Mouse (Mus musculus) heart, embryonic 11.5 days (tissue): ENCODE data around the gene Slc24a3. TPM values are rescaled to one million over a fixed set of nuclear protein-coding genes. Genes with fewer than 3 reads are reported as not detected.
A peak's percentile ranks its signal among the peaks of the same experiment; 100 is the strongest.

Experiments
- ATAC-seq: fragments of 200-750 bp; cut with Nextera tagmentation; replicated peaks from 2 replicates; pipeline ENCODE4 v1.8.0; 2017; ENCODE audit warnings: moderate library complexity; ENCODE audit not compliant: insufficient number of reproducible peaks, low FRiP score, low TSS enrichment
- H3K27ac ChIP-seq: fragments of 300-500 bp; sonication (generic); 2 replicates; pipeline ENCODE4 v1.5.1; 2014; ENCODE audit warnings: mild to moderate bottlenecking, low read depth, low read length
- H3K27me3 ChIP-seq: fragments of 300-500 bp; sonication (generic); 2 replicates; pipeline ENCODE4 v1.6.1; 2014; ENCODE audit warnings: mild to moderate bottlenecking, low read length, mixed read lengths; ENCODE audit not compliant: control insufficient read depth, insufficient read depth
- H3K36me3 ChIP-seq: fragments of 300-500 bp; sonication (generic); 2 replicates; pipeline ENCODE4 v1.6.1; 2014; ENCODE audit warnings: mild to moderate bottlenecking, low read length, moderate library complexity, mixed read lengths; ENCODE audit not compliant: control insufficient read depth, insufficient read depth
- H3K4me1 ChIP-seq: fragments of 300-500 bp; sonication (generic); 2 replicates; pipeline ENCODE4 v1.6.1; 2014; ENCODE audit warnings: low read length; ENCODE audit not compliant: control insufficient read depth, insufficient read depth
- H3K4me2 ChIP-seq: fragments of 300-500 bp; sonication (generic); 2 replicates; pipeline ENCODE4 v1.6.1; 2014; ENCODE audit warnings: mild to moderate bottlenecking, moderate library complexity
- H3K4me3 ChIP-seq: fragments of 300-500 bp; sonication (generic); 2 replicates; pipeline ENCODE4 v1.5.1; 2014; ENCODE audit warnings: low read depth, low read length
- H3K9ac ChIP-seq: fragments of 300-500 bp; sonication (generic); 2 replicates; pipeline ENCODE4 v1.6.1; 2014; ENCODE audit warnings: mild to moderate bottlenecking, low read depth, low read length, moderate library complexity
- H3K9me3 ChIP-seq: fragments of 300-500 bp; sonication (generic); replicated peaks from 2 replicates; pipeline ENCODE4 v1.6.1; 2016; ENCODE audit warnings: low read length; ENCODE audit not compliant: control insufficient read depth
- WGBS: fragments of 180-500 bp; shearing (Covaris S2); extraction: QIAGEN DNeasy Blood & Tissue Kit; methylation state at CpG from one replicate; pipeline ENCODE4 v1.1.7; 2014; ENCODE audit not compliant: insufficient replicate concordance; 5-methylcytosine and 5-hydroxymethylcytosine counted together
- polyA plus RNA-seq: library from polyadenylated mRNA; unstranded; fragments of >200 nt; fragmentation: Nextera tagmentation; extraction: Ambion mirVana; gene quantifications from 2 replicates; pipeline ENCODE4 v1.2.1, GENCODE M21; 2014

Gene Slc24a3
- polyA plus RNA-seq, 1 experiment from 2014 or later, result 1.7 TPM

DNA sequence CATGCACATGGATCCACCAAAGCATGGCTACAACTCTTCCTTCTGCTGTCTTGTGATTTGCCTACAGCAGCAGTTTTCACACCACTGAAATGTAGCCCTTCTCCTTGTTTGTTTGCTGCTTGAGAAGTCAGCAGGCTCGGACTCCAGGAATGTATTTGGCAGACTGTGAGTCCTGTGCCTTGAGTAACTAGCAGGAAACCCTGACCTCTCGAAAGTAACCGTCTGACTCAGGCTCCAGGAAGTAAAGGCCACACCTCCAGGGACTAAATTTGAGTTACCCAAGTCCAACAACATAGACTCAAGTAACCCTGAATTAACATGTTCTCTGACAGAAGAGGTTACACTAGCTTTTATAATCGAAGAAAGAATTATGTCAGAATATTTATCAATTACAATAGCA lies 203.2 kb downstream of the Slc24a3 start:
- no peak for ATAC-seq
- Histone ChIP-seq H3K4me1 (no peaks in the 10 kb centered on the region), H3K9me3 (no peaks in the 10 kb centered on the region), H3K27ac (no peak overlapping the region), H3K4me3 (no peak overlapping the region), H3K36me3 (no peaks in the 10 kb centered on the region), H3K4me2 (no peak overlapping the region), H3K9ac (no peak overlapping the region), H3K27me3 (no peaks in the 10 kb centered on the region)
- 58% methylated on average over 4 of the region's 4 CpGs for WGBS

DNA sequence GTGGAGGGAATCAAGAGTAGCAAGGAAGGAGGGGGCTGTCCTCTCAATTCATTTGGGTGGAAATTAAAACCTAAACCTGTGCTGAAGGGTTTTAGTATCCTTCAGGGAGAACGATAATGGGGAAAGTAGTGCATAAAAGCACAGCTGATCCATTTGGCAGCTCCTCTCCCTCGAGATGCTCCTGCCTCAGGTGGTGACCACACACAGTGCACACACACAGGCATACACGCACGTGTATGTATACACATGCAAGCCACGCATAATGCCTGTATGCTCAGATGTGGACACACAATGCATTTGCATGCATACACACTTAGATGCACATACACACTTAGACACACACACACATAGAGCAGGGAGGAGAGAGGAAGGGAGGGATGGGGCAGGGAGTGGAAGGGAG lies 206.2 kb downstream of the Slc24a3 start:
- H3K27me3 ChIP-seq, result no peaks in the 10 kb centered on the region
- 76% methylated on average over 5 of the region's 5 CpGs for WGBS
- H3K9me3 ChIP-seq, result no peaks in the 10 kb centered on the region
- no peak overlapping the region for H3K4me3 ChIP-seq
- H3K27ac ChIP-seq, result no peak overlapping the region
- no peaks in the 10 kb centered on the region for H3K4me1 ChIP-seq
- ATAC-seq, result no peak; the same call in 1 of the 2 replicates
- no peak overlapping the region for H3K4me2 ChIP-seq
- no peaks in the 10 kb centered on the region for H3K36me3 ChIP-seq
- H3K9ac ChIP-seq, result no peak overlapping the region

DNA sequence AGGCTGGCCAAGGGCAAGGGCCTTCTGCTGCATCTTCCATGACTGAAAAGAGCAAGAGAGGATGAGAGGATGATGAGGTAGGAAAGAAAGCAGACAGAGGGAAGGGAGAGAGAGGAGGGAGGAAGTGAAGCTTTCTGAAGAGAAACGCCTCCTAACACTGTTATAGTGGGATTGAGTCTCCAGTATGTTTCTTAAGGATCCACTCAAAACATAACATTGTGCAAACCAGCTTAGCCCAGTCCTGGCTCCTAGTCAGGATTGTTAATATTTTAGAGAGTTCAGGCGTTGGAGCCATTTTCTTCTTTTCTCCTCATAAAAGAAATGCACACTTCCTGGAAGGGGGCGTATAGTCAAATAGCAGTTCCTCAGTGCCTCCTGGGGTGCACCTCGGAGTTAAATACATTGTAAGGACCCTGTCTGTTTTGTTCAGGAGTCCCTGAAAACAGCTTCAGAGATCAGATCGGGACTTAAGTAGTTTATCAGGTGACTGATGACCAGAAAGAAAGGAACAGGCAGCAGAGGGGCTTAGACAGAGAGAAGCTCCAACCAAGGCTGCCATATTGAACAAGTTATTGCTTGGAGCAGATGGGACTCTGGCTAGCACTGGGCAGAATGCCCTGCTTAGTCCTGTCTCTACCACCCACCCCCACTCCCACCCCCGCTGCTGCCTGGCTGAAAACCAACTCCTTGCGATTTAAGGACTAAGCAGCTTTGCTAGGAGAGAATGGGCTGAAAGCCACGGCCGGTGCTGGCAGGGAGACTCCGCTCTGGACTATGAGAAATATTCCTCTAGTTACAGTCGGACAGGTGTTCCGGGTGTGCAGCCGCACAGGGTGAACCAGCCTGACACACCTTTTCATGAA lies 215.6 kb downstream of the Slc24a3 start:
- Histone ChIP-seq H3K4me1 (peaks cover 9% of the 10 kb centered on the region; the same call in 1 of the 2 replicates), H3K4me3 (no peak overlapping the region), H3K9me3 (no peaks in the 10 kb centered on the region), H3K4me2 (no peak overlapping the region), H3K27me3 (no peaks in the 10 kb centered on the region), H3K9ac (no peak overlapping the region), H3K36me3 (no peaks in the 10 kb centered on the region), H3K27ac (no peak overlapping the region)
- 83% methylated on average over 13 of the region's 13 CpGs for WGBS
- no peak for ATAC-seq

DNA sequence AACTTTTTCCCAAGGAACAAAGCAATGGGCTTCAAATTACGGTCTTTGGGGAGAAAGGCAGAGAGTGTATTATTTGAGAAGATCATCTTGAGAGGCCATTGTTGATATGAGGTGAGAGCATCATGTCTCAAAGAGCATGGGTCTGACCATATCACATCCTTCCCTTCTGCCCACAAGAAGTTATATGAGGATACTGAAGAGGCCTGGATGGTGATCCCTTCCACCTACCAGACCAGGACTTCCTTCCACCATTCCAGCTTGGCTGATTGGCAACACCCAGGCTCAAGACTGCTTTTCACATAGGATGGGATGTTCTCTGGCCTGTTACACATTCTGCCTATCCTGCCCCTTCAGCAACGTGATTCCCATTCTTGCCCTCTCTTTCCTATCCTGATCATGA lies 216.7 kb downstream of the Slc24a3 start:
- no peaks in the 10 kb centered on the region for H3K36me3 ChIP-seq
- no peak overlapping the region for H3K4me2 ChIP-seq
- peaks cover 9% of the 10 kb centered on the region; the same call in 1 of the 2 replicates for H3K4me1 ChIP-seq
- no peaks in the 10 kb centered on the region for H3K9me3 ChIP-seq
- no peak for ATAC-seq
- no peaks in the 10 kb centered on the region for H3K27me3 ChIP-seq
- WGBS, result 88% methylated on average over 2 of the region's 2 CpGs
- H3K4me3 ChIP-seq, result no peak overlapping the region
- H3K9ac ChIP-seq, result no peak overlapping the region
- no peak overlapping the region for H3K27ac ChIP-seq

DNA sequence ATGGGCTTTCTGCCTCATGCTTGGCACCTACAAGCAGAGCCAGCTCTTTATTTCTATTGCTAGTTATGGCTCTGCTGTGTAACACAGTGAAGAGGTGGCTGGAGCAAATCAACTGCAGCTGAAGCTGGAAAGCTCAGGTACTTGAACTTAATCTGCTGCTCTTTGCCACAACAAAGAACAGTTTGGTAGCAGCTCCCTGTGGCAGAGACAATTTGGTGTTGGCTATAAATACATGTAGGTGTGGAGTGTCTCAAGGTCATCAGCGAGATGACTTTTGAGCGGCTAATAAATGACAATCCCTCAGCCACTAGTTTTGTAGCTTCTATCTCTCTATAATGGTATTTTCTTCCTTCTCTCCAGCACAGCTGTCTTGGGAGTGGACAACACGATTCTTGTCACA lies 217.7 kb downstream of the Slc24a3 start:
- no peak overlapping the region for H3K4me2 ChIP-seq
- no peak for ATAC-seq
- no peaks in the 10 kb centered on the region for H3K9me3 ChIP-seq
- H3K27me3 ChIP-seq, result no peaks in the 10 kb centered on the region
- peaks cover 9% of the 10 kb centered on the region; the same call in 1 of the 2 replicates for H3K4me1 ChIP-seq
- H3K36me3 ChIP-seq, result no peaks in the 10 kb centered on the region
- WGBS, result 39% methylated on average over 3 of the region's 3 CpGs
- H3K9ac ChIP-seq, result no peak overlapping the region
- peak overlapping the region; percentile 11; the same call in 1 of the 2 replicates for H3K27ac ChIP-seq
- H3K4me3 ChIP-seq, result no peak overlapping the region

GRCm38 (mm10) chr2:145385773-145386172 lies 218.2 kb downstream of the Slc24a3 start:
- ATAC-seq, result no peak
- WGBS, result 14% methylated on average over 1 of the region's 1 CpGs
- no peak overlapping the region for H3K4me3 ChIP-seq
- H3K27ac ChIP-seq, result no peak overlapping the region
- no peak overlapping the region for H3K9ac ChIP-seq
- no peaks in the 10 kb centered on the region for H3K9me3 ChIP-seq
- H3K4me1 ChIP-seq, result peaks cover 9% of the 10 kb centered on the region; the same call in 1 of the 2 replicates
- no peak overlapping the region for H3K4me2 ChIP-seq
- no peaks in the 10 kb centered on the region for H3K27me3 ChIP-seq
- no peaks in the 10 kb centered on the region for H3K36me3 ChIP-seq

DNA sequence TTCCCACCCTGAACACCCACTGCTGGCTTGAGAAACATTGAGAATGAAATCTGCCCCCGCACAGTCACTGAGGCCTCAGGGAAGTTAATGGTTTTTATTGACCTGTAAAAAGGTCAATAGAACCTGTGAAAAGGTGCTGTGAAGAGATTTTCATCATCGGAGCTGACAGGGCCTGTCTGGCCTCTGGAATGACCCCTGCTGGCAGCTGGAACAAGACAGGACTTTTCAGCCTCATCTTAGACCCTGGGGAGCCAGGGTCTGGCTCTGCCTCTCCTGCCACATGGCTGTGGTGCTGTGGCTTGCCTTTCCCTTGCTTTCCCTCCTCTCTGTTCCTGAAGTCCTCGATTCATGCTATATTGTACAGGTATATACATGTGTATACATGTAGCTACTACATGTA lies 228.2 kb downstream of the Slc24a3 start:
- no peak overlapping the region for H3K9ac ChIP-seq
- H3K4me2 ChIP-seq, result no peak overlapping the region
- ATAC-seq, result no peak
- H3K36me3 ChIP-seq, result no peaks in the 10 kb centered on the region
- WGBS, result 52% methylated on average over 3 of the region's 3 CpGs
- no peaks in the 10 kb centered on the region for H3K27me3 ChIP-seq
- no peak overlapping the region for H3K27ac ChIP-seq
- H3K4me1 ChIP-seq, result peaks cover 6% of the 10 kb centered on the region; the same call in 1 of the 2 replicates
- no peaks in the 10 kb centered on the region for H3K9me3 ChIP-seq
- H3K4me3 ChIP-seq, result no peak overlapping the region

DNA sequence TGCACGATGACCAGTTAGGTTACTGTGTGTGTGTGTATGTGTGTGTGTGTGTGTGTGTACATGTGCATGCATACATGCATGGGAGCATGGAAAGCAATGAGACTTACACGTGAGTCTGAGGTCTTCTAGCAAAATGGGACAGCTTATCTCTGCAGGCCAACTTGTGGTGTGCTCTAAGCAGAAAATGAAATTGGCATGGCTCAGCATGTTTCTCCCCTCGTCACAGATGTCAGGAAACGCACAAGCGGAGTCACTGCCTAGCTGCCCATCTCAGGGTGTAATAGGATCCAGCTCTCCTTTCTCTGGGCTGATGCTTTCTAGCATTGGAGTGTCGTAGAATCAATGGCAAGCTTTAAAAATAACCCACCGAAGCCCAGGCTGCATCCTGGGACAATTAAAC lies 229.0 kb downstream of the Slc24a3 start:
- 37% methylated on average over 7 of the region's 7 CpGs for WGBS
- peak overlapping the region; percentile 10; the same call in 1 of the 2 replicates for H3K27ac ChIP-seq

More for the DNA sequence above, 229.0 kb downstream of the Slc24a3 start:
- no peaks in the 10 kb centered on the region for H3K9me3 ChIP-seq
- ATAC-seq, result no peak
- no peaks in the 10 kb centered on the region for H3K27me3 ChIP-seq
- no peak overlapping the region for H3K9ac ChIP-seq
- no peak overlapping the region for H3K4me3 ChIP-seq
- H3K4me1 ChIP-seq, result peaks cover 6% of the 10 kb centered on the region; the same call in 1 of the 2 replicates
- H3K36me3 ChIP-seq, result no peaks in the 10 kb centered on the region
- no peak overlapping the region for H3K4me2 ChIP-seq
